Mouse (Mus musculus) brain, embryonic 14.5 days (tissue): ENCODE results near the gene Cib2.

ENCODE experiments used
- CTCF ChIP-seq: fragments of 200-500 bp; IDR thresholded peaks from 2 replicates; pipeline ENCODE4 v1.5.1; 2012; ENCODE audit warnings: inconsistent platforms, mild to moderate bottlenecking, moderate library complexity, borderline replicate concordance; ENCODE audit not compliant: insufficient read depth, insufficient read length; ENCODE audit errors: extremely low read depth
- POLR2A ChIP-seq: fragments of 200-500 bp; IDR thresholded peaks from 2 replicates; pipeline ENCODE4 v1.6.1; 2012; ENCODE audit warnings: mild to moderate bottlenecking, inconsistent platforms, borderline replicate concordance; ENCODE audit not compliant: poor library complexity, insufficient read depth, insufficient read length, severe bottlenecking; ENCODE audit errors: extremely low read depth

DNA sequence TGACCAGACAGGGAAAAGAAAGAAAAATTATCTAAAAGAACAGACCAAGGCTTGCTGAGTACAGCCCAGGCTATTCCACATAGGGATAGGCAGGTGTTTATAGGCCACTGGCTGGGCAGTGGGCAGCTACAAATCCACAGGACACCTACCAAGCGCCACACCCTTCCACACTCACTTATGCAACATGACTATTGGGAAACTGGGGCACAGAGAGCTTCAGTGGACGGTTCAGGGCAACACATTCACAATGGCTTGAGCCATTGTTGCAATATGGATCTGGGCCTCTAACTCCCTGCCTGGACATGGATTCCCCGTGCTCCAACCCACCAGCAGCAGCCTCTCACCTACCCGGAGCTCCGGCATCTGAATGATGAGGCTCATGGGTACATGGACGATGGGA is 10.6 kb downstream of the Cib2 start:
- TF ChIP-seq CTCF (no peak), POLR2A (no peak)
